Mouse (Mus musculus) lung, postnatal 0 days (tissue): Measurements from ENCODE around the gene Napepld.

Experiments used
- CTCF ChIP-seq: IDR thresholded peaks from 2 replicates; pipeline ENCODE4 v1.5.1; 2016; ENCODE audit warnings: antibody characterized with exemption, mild to moderate bottlenecking
- EP300 ChIP-seq: IDR thresholded peaks from 2 replicates; pipeline ENCODE4 v1.6.1; 2016; ENCODE audit warnings: antibody characterized with exemption, mild to moderate bottlenecking, control low read depth

DNA sequence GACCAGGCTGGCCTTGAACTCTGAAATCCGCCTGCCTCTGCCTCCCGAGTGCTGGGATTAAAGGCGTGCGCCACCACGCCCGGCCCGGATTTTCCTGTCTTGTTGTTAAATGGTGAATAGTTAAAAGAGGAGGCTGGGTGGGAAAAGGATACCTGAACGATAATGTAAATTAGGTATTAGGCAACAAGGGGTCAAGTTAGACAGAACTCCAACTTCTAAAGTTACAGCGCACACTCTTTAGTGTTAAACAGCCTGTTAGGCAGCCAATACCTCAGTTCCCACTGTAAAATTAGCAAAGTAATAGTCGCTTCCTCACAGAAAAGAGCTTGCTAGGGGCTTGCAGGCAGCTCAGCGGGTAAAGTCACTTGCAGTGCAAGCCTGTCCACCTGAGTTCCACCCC, 34.9 kb upstream of the Napepld start:
- TF ChIP-seq EP300 = no peak
- no peak for TF ChIP-seq CTCF
